Mouse (Mus musculus): ENCODE results near the gene Tjp3. TPM values are rescaled to one million over a fixed set of nuclear protein-coding genes. Genes with fewer than 3 reads are reported as not detected.

Gene Tjp3
- polyA plus RNA-seq, 1 experiment = 4.9 TPM

GRCm38 (mm10) chr10:81303761-81304160 is 12.4 kb upstream of the Tjp3 start:
- TF ChIP-seq POLR2A (IDR thresholded peaks at IDR 0.05; ENCODE audit: borderline replicate concordance, extremely low read depth, insufficient read depth, insufficient read length, poor library complexity, severe bottlenecking) = no peak
- no peak for TF ChIP-seq CTCF (IDR thresholded peaks at IDR 0.05; ENCODE audit: borderline replicate concordance, extremely low read depth, insufficient read depth, insufficient read length)
- no peak for DNase-seq (ENCODE audit: low read depth)

GRCm38 (mm10) chr10:81303258-81303657 is 11.9 kb upstream of the Tjp3 start:
- TF ChIP-seq CTCF (IDR thresholded peaks at IDR 0.05; ENCODE audit: borderline replicate concordance, extremely low read depth, insufficient read depth, insufficient read length) (no peak), POLR2A (IDR thresholded peaks at IDR 0.05; ENCODE audit: borderline replicate concordance, extremely low read depth, insufficient read depth, insufficient read length, poor library complexity, severe bottlenecking) (no peak)
- no peak for DNase-seq (ENCODE audit: low read depth)

- no peak for TF ChIP-seq CTCF (IDR thresholded peaks at IDR 0.05; ENCODE audit: borderline replicate concordance, extremely low read depth, insufficient read depth, insufficient read length)
- no peak for TF ChIP-seq POLR2A (IDR thresholded peaks at IDR 0.05; ENCODE audit: borderline replicate concordance, extremely low read depth, insufficient read depth, insufficient read length, poor library complexity, severe bottlenecking)
- no peak for DNase-seq (ENCODE audit: low read depth)
These were observed 11.4 kb upstream of the Tjp3 start for GRCm38 (mm10) chr10:81302781-81303218.

GRCm38 (mm10) chr10:81302288-81302687 is 10.9 kb upstream of the Tjp3 start:
- no peak for DNase-seq (ENCODE audit: low read depth)
- no peak for TF ChIP-seq POLR2A (IDR thresholded peaks at IDR 0.05; ENCODE audit: borderline replicate concordance, extremely low read depth, insufficient read depth, insufficient read length, poor library complexity, severe bottlenecking)
- no peak for TF ChIP-seq CTCF (IDR thresholded peaks at IDR 0.05; ENCODE audit: borderline replicate concordance, extremely low read depth, insufficient read depth, insufficient read length)

GRCm38 (mm10) chr10:81301321-81301720 is 9.9 kb upstream of the Tjp3 start:
- no peak for TF ChIP-seq POLR2A (IDR thresholded peaks at IDR 0.05; ENCODE audit: borderline replicate concordance, extremely low read depth, insufficient read depth, insufficient read length, poor library complexity, severe bottlenecking)
- no peak for TF ChIP-seq CTCF (IDR thresholded peaks at IDR 0.05; ENCODE audit: borderline replicate concordance, extremely low read depth, insufficient read depth, insufficient read length)
- DNase-seq (ENCODE audit: low read depth) = no peak

GRCm38 (mm10) chr10:81300352-81300907 is 9.0 kb upstream of the Tjp3 start:
- TF ChIP-seq CTCF (IDR thresholded peaks at IDR 0.05; ENCODE audit: borderline replicate concordance, extremely low read depth, insufficient read depth, insufficient read length) = no peak
- TF ChIP-seq POLR2A (IDR thresholded peaks at IDR 0.05; ENCODE audit: borderline replicate concordance, extremely low read depth, insufficient read depth, insufficient read length, poor library complexity, severe bottlenecking) = no peak
- DNase-seq (ENCODE audit: low read depth) = no peak

GRCm38 (mm10) chr10:81299585-81300351 is 8.4 kb upstream of the Tjp3 start:
- TF ChIP-seq CTCF (IDR thresholded peaks at IDR 0.05; ENCODE audit: borderline replicate concordance, extremely low read depth, insufficient read depth, insufficient read length) (no peak), POLR2A (IDR thresholded peaks at IDR 0.05; ENCODE audit: borderline replicate concordance, extremely low read depth, insufficient read depth, insufficient read length, poor library complexity, severe bottlenecking) (no peak)
- no peak for DNase-seq (ENCODE audit: low read depth)

GRCm38 (mm10) chr10:81298369-81299100 is 7.2 kb upstream of the Tjp3 start:
- DNase-seq (ENCODE audit: low read depth) = no peak
- TF ChIP-seq CTCF (IDR thresholded peaks at IDR 0.05; ENCODE audit: borderline replicate concordance, extremely low read depth, insufficient read depth, insufficient read length) (no peak), POLR2A (IDR thresholded peaks at IDR 0.05; ENCODE audit: borderline replicate concordance, extremely low read depth, insufficient read depth, insufficient read length, poor library complexity, severe bottlenecking) (no peak)

GRCm38 (mm10) chr10:81297845-81298244 is 6.5 kb upstream of the Tjp3 start:
- TF ChIP-seq CTCF (IDR thresholded peaks at IDR 0.05; ENCODE audit: borderline replicate concordance, extremely low read depth, insufficient read depth, insufficient read length) (no peak), POLR2A (IDR thresholded peaks at IDR 0.05; ENCODE audit: borderline replicate concordance, extremely low read depth, insufficient read depth, insufficient read length, poor library complexity, severe bottlenecking) (no peak)
- no peak for DNase-seq (ENCODE audit: low read depth)

GRCm38 (mm10) chr10:81297246-81297645 is 5.9 kb upstream of the Tjp3 start:
- TF ChIP-seq CTCF (IDR thresholded peaks at IDR 0.05; ENCODE audit: borderline replicate concordance, extremely low read depth, insufficient read depth, insufficient read length) (no peak), POLR2A (IDR thresholded peaks at IDR 0.05; ENCODE audit: borderline replicate concordance, extremely low read depth, insufficient read depth, insufficient read length, poor library complexity, severe bottlenecking) (no peak)
- DNase-seq (ENCODE audit: low read depth) = no peak

GRCm38 (mm10) chr10:81295185-81295584 is 3.8 kb upstream of the Tjp3 start:
- no peak for DNase-seq (ENCODE audit: low read depth)
- TF ChIP-seq POLR2A (IDR thresholded peaks at IDR 0.05; ENCODE audit: borderline replicate concordance, extremely low read depth, insufficient read depth, insufficient read length, poor library complexity, severe bottlenecking) (no peak), CTCF (IDR thresholded peaks at IDR 0.05; ENCODE audit: borderline replicate concordance, extremely low read depth, insufficient read depth, insufficient read length) (no peak)

All from brain, embryonic 14.5 days (tissue).